Mouse (Mus musculus) monocyte, adult 5-6 weeks (primary cell): ENCODE measurements around the gene Tbx6. TPM values are rescaled to one million over a fixed set of nuclear protein-coding genes. Genes with fewer than 3 reads are reported as not detected.

ENCODE experiments used
- ATAC-seq: fragments of 153-309, 156-312 bp; replicated peaks from 2 replicates; pipeline ENCODE4 v1.8.0; 2017; ENCODE audit warnings: mild to moderate bottlenecking; ENCODE audit not compliant: low TSS enrichment, insufficient number of reproducible peaks, severe bottlenecking, poor library complexity, low FRiP score
- total RNA-seq: library from RNA; stranded (forward); fragments of 200-1000, 200-491, 200-594 nt; gene quantifications from 3 replicates; pipeline ENCODE4 v1.2.3, GENCODE M21; 2017

Gene Tbx6
- total RNA-seq, 1 experiment from 2014 or later = 2.0 TPM

DNA sequence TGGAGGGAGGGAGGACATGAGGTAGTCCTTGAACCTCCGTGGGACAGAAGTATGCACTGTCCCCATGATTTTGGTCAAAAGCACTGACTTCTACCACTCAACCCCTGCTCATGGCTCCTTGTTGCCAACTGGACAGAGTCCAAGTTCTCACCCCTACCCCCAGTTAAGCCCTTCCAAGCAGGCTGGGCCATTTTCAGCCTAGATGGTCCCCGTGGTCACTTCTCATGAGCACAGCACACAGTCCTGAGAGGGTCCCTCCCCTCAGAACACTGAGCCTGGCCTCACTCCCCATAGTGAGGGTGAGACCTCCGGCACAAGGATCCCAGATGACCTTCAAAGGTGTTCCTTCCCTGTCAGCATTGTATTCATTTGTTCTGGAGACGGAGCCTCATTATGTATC lies 7.9 kb downstream of the Tbx6 start:
- ATAC-seq = no peak

GRCm38 (mm10) chr7:126791851-126792720 lies 10.8 kb downstream of the Tbx6 start, which contains the start of gene Ppp4c:
Ppp4c (minus strand) TSS chr7:126792496.
- ATAC-seq = peak; percentile 91

- no peak for ATAC-seq
These were observed 11.6 kb downstream of the Tbx6 start for GRCm38 (mm10) chr7:126792721-126793443.

GRCm38 (mm10) chr7:126793456-126794270 lies 12.4 kb downstream of the Tbx6 start:
- no peak for ATAC-seq

- ATAC-seq = no peak
These were observed 13.0 kb downstream of the Tbx6 start for GRCm38 (mm10) chr7:126794271-126794605.

DNA sequence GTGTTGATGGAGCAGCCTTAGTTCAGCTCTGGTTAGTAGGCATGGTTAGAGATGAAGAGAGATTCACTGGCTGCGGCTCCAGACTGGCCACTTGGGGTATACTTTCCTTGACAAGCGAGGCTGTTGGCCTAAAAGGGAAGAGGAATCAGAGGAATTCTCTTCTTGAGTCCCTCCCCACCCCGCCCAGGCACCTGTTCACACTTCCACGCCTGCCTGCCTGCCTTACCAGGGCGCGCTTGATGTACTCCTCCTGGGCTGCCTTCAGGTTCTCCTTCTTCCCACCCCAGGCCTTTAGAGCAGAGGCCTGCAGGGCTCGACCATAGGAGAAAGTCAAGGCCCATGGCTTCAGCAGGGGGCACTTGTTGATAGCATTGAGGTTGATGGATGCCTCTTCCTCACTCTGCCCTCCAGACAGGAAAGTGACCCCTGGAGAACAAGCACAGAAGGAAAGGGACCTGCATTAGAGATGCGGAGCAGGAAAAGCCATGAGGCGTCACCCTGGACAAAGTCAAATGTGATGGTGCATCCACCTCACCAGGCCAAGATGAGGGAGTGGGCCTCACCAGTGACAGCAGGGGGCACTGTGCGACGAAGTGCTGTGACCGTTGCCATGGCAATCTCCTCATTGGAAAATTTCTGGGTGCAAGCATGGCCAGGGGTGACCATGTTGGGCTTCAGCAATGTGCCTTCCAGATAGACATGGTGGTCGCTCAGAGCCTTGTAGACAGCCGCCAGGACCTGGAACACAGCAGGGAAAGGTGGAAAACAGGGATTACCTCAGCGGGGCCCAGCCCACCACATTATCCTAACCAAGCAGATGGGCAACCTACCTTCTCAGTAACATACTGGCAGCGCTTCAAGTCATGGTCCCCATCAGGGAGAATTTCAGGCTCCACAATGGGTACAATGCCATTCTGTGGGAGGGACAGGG lies 14.4 kb downstream of the Tbx6 start:
- ATAC-seq = no peak

- ATAC-seq = no peak
These were observed 15.2 kb downstream of the Tbx6 start for GRCm38 (mm10) chr7:126796350-126796932.

GRCm38 (mm10) chr7:126797411-126798126 lies 16.3 kb downstream of the Tbx6 start, which contains the start of gene Fam57b:
Fam57b (plus strand) TSS chr7:126797668.
- no peak for ATAC-seq

DNA sequence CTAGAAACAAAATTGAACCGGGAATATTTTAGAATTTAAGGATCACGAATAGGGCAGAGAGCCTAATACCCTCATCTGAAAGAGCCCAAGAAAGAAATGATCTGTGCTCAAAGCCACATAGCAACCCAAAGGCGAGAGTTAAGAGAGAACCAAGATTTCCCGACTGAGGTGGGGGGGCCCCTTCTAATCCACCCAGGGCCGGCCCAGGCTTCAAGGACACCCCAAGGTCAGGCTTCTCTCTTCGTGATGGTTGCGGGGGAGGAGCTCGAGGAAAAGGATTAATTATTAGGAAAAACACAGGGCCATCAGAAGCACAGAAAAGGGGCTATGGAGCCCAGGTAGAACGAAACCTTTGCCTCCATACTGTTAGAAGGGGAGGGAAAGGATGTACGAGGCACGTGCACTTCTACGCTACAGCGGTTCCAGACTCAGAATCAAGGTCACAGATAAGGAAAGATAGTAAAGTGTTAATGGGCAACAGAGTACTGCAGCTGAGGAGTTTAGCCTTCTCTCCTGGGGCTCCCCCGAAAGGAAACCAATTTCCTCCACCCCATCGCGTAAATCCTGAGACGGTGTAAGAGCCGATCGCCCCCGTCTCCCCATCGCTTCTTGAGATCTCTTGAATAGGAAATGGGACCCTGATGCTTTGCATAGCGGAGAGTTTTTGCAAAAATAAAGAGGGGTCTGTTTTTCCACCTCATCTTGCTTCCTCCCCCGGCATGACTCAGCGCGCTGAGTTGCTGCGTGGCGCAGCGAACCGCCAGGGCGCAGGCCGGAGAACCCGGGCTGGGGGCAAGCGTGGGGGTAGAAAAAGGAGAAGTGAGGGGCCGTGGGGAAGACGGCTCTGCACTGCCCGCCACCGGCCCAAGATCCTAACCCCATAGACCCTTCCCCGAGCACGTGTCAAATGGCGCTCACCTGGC lies 17.1 kb downstream of the Tbx6 start:
- no peak; the same call in none of the 2 replicates for ATAC-seq

DNA sequence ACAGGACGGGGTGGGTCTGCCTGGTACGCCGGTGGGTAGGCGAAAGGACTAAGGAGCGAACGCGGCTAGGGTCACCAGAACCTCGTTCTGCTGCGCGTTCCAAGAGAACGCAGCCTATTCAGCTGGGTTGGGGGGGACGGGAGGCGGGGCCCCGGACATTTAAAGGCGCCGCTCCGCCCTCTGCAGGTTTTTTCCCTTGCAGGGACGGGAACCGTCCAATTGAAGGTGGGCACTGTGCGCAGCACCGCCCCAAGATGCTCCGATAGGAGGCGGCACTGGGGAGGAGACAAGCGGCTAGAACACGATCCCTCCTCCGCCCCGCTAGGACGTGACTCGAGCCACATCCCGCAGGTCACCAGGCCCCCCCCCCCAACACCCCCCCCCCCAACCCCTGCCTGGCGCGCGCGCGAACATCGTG lies 17.8 kb downstream of the Tbx6 start:
- peak; percentile 80 for ATAC-seq

- peak; percentile 55 for ATAC-seq
These were observed 18.4 kb downstream of the Tbx6 start for GRCm38 (mm10) chr7:126799468-126800268.

GRCm38 (mm10) chr7:126800269-126801056 lies 19.2 kb downstream of the Tbx6 start:
- ATAC-seq = no peak

- no peak for ATAC-seq
These were observed 19.8 kb downstream of the Tbx6 start for GRCm38 (mm10) chr7:126801057-126801422.

DNA sequence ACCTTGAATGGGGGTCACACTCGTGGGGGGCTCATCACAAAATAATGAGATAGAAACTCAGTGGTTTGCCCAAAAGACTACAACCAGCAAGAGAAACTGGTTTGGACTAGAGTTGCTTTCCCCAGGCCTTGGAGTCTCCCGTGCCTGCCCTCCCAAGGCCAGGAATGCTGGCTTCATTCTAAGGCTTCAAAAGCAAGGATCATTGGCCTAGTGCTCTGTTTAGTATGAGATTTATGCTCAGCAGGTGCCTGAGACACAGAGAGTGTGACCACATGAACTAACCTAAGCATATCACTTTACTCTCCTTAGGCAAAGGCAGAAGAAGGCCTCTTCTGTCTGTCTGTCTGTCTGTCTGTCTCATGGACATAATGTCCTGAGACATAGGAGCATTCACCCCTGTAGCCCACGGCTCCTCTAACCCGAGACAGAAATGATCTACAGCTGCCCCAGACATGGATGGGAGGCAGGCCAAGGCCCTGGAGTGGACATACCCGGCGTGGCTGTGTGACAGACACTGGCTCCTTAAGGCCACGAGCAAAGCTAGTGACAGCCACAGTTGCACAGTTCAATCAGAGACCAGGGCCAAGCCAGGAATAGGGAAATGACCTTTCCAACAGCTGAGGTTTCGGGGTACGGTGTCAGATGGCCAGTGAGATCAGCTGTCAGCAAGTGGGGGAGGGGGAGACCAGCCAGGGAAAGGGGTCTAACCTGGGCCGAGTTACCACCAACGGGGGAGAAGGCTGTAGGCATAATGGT lies 21.0 kb downstream of the Tbx6 start:
- no peak for ATAC-seq
